Mouse (Mus musculus): ENCODE data around the gene Hat1. TPM values are rescaled to one million over a fixed set of nuclear protein-coding genes. Genes with fewer than 3 reads are reported as not detected.
A peak's percentile ranks its signal among the peaks of the same experiment; 100 is the strongest.

The Hat1 gene
- polyA plus RNA-seq, 1 experiment from 2014 or later: 149 TPM

- no peaks in the 10 kb centered on the region for H3K27me3 ChIP-seq (ENCODE audit: control insufficient read depth, insufficient read depth, low read length)
- no peak for ATAC-seq (ENCODE audit: low FRiP score, low TSS enrichment)
- no peaks in the 10 kb centered on the region for H3K9me3 ChIP-seq (ENCODE audit: control insufficient read depth, low read length)
- H3K36me3 ChIP-seq (ENCODE audit: control insufficient read depth, insufficient read depth, low read length): no peaks in the 10 kb centered on the region
- no peak overlapping the region for H3K27ac ChIP-seq (ENCODE audit: low read depth, low read length)
- no peak overlapping the region for H3K4me2 ChIP-seq (replicated peaks; ENCODE audit: low read depth, low read length)
- peaks cover 14% of the 10 kb centered on the region for H3K4me1 ChIP-seq (ENCODE audit: control insufficient read depth, insufficient read depth, low read length)
- no peak overlapping the region for H3K4me3 ChIP-seq (ENCODE audit: low read length)
- 72% methylated on average over 3 of the region's 3 CpGs for WGBS
- no peak overlapping the region for H3K9ac ChIP-seq (ENCODE audit: low read depth, low read length)
Measured at GRCm38 (mm10) chr2:71351727-71351987, 37.1 kb upstream of the Hat1 start.

- Histone ChIP-seq H3K4me1 (ENCODE audit: control insufficient read depth, insufficient read depth, low read length) (peaks cover 14% of the 10 kb centered on the region), H3K27ac (ENCODE audit: low read depth, low read length) (peak overlapping the region; percentile 85), H3K9ac (ENCODE audit: low read depth, low read length) (no peak overlapping the region), H3K9me3 (ENCODE audit: control insufficient read depth, low read length) (no peaks in the 10 kb centered on the region), H3K4me2 (replicated peaks; ENCODE audit: low read depth, low read length) (no peak overlapping the region), H3K36me3 (ENCODE audit: control insufficient read depth, insufficient read depth, low read length) (no peaks in the 10 kb centered on the region), H3K4me3 (ENCODE audit: low read length) (no peak overlapping the region), H3K27me3 (ENCODE audit: control insufficient read depth, insufficient read depth, low read length) (no peaks in the 10 kb centered on the region)
- peak; percentile 87 for ATAC-seq (ENCODE audit: low FRiP score, low TSS enrichment)
- 22% methylated on average over 10 of the region's 10 CpGs for WGBS
Measured at GRCm38 (mm10) chr2:71353306-71354054, 35.3 kb upstream of the Hat1 start.

GRCm38 (mm10) chr2:71354055-71354425 lies 34.7 kb upstream of the Hat1 start:
- WGBS: 21% methylated on average over 5 of the region's 5 CpGs
- Histone ChIP-seq H3K36me3 (ENCODE audit: control insufficient read depth, insufficient read depth, low read length) (no peaks in the 10 kb centered on the region), H3K4me1 (ENCODE audit: control insufficient read depth, insufficient read depth, low read length) (peaks cover 14% of the 10 kb centered on the region), H3K9me3 (ENCODE audit: control insufficient read depth, low read length) (no peaks in the 10 kb centered on the region), H3K9ac (ENCODE audit: low read depth, low read length) (no peak overlapping the region), H3K4me2 (replicated peaks; ENCODE audit: low read depth, low read length) (no peak overlapping the region), H3K4me3 (ENCODE audit: low read length) (no peak overlapping the region), H3K27me3 (ENCODE audit: control insufficient read depth, insufficient read depth, low read length) (no peaks in the 10 kb centered on the region), H3K27ac (ENCODE audit: low read depth, low read length) (peak overlapping the region; percentile 85)
- ATAC-seq (ENCODE audit: low FRiP score, low TSS enrichment): no peak

GRCm38 (mm10) chr2:71358347-71358746 lies 30.4 kb upstream of the Hat1 start:
- no peak overlapping the region for H3K9ac ChIP-seq (ENCODE audit: low read depth, low read length)
- H3K4me2 ChIP-seq (replicated peaks; ENCODE audit: low read depth, low read length): no peak overlapping the region
- no peak overlapping the region for H3K27ac ChIP-seq (ENCODE audit: low read depth, low read length)
- H3K9me3 ChIP-seq (ENCODE audit: control insufficient read depth, low read length): no peaks in the 10 kb centered on the region
- 88% methylated on average over 5 of the region's 5 CpGs for WGBS
- no peak for ATAC-seq (ENCODE audit: low FRiP score, low TSS enrichment)
- H3K4me1 ChIP-seq (ENCODE audit: control insufficient read depth, insufficient read depth, low read length): peaks cover 11% of the 10 kb centered on the region
- no peaks in the 10 kb centered on the region for H3K27me3 ChIP-seq (ENCODE audit: control insufficient read depth, insufficient read depth, low read length)
- no peak overlapping the region for H3K4me3 ChIP-seq (ENCODE audit: low read length)
- no peaks in the 10 kb centered on the region for H3K36me3 ChIP-seq (ENCODE audit: control insufficient read depth, insufficient read depth, low read length)

- no peaks in the 10 kb centered on the region for H3K27me3 ChIP-seq (ENCODE audit: control insufficient read depth, insufficient read depth, low read length)
- no peak overlapping the region for H3K27ac ChIP-seq (ENCODE audit: low read depth, low read length)
- H3K4me2 ChIP-seq (replicated peaks; ENCODE audit: low read depth, low read length): no peak overlapping the region
- H3K4me3 ChIP-seq (ENCODE audit: low read length): no peak overlapping the region
- WGBS: 77% methylated on average over 1 of the region's 1 CpGs
- H3K9me3 ChIP-seq (ENCODE audit: control insufficient read depth, low read length): no peaks in the 10 kb centered on the region
- no peaks in the 10 kb centered on the region for H3K36me3 ChIP-seq (ENCODE audit: control insufficient read depth, insufficient read depth, low read length)
- no peak for ATAC-seq (ENCODE audit: low FRiP score, low TSS enrichment)
- H3K4me1 ChIP-seq (ENCODE audit: control insufficient read depth, insufficient read depth, low read length): 0 out of 2 replicates have a peak, but pooled peaks cover 4% of the 10 kb centered on the region
- no peak overlapping the region for H3K9ac ChIP-seq (ENCODE audit: low read depth, low read length)
Measured at GRCm38 (mm10) chr2:71360192-71360591, 28.6 kb upstream of the Hat1 start.

GRCm38 (mm10) chr2:71366618-71367124 lies 22.1 kb upstream of the Hat1 start:
- no peaks in the 10 kb centered on the region for H3K36me3 ChIP-seq (ENCODE audit: control insufficient read depth, insufficient read depth, low read length)
- peak overlapping the region; percentile 86 for H3K4me3 ChIP-seq (ENCODE audit: low read length)
- peak overlapping the region; percentile 83 for H3K4me2 ChIP-seq (replicated peaks; ENCODE audit: low read depth, low read length)
- WGBS: 14% methylated on average over 9 of the region's 9 CpGs
- H3K4me1 ChIP-seq (ENCODE audit: control insufficient read depth, insufficient read depth, low read length): peaks cover 10% of the 10 kb centered on the region; the same call in 1 of the 2 replicates
- H3K9ac ChIP-seq (ENCODE audit: low read depth, low read length): peak overlapping the region; percentile 77
- ATAC-seq (ENCODE audit: low FRiP score, low TSS enrichment): no peak
- H3K27me3 ChIP-seq (ENCODE audit: control insufficient read depth, insufficient read depth, low read length): no peaks in the 10 kb centered on the region
- H3K27ac ChIP-seq (ENCODE audit: low read depth, low read length): peak overlapping the region; percentile 49; the same call in 1 of the 2 replicates
- no peaks in the 10 kb centered on the region for H3K9me3 ChIP-seq (ENCODE audit: control insufficient read depth, low read length)

GRCm38 (mm10) chr2:71367125-71367880 lies 21.5 kb upstream of the Hat1 start, which contains the start of gene Slc25a12:
TSS of gene Slc25a12 (minus strand) at chr2:71367749.
- H3K36me3 ChIP-seq (ENCODE audit: control insufficient read depth, insufficient read depth, low read length): no peaks in the 10 kb centered on the region
- no peaks in the 10 kb centered on the region for H3K27me3 ChIP-seq (ENCODE audit: control insufficient read depth, insufficient read depth, low read length)
- H3K4me1 ChIP-seq (ENCODE audit: control insufficient read depth, insufficient read depth, low read length): peaks cover 10% of the 10 kb centered on the region; the same call in 1 of the 2 replicates
- H3K9me3 ChIP-seq (ENCODE audit: control insufficient read depth, low read length): no peaks in the 10 kb centered on the region
- peak within 1 kb of the TSS; percentile 49; the same call in 1 of the 2 replicates for H3K27ac ChIP-seq (ENCODE audit: low read depth, low read length)
- peak within 1 kb of the TSS; percentile 77 for H3K9ac ChIP-seq (ENCODE audit: low read depth, low read length)
- peak within 1 kb of the TSS; percentile 83 for H3K4me2 ChIP-seq (replicated peaks; ENCODE audit: low read depth, low read length)
- H3K4me3 ChIP-seq (ENCODE audit: low read length): peak within 1 kb of the TSS; percentile 86
- WGBS: under 1% methylated on average over 57 of the region's 57 CpGs
- ATAC-seq (ENCODE audit: low FRiP score, low TSS enrichment): peak; percentile 94

GRCm38 (mm10) chr2:71368086-71368485 lies 20.7 kb upstream of the Hat1 start:
- Histone ChIP-seq H3K9me3 (ENCODE audit: control insufficient read depth, low read length) (no peaks in the 10 kb centered on the region), H3K9ac (ENCODE audit: low read depth, low read length) (no peak overlapping the region), H3K27me3 (ENCODE audit: control insufficient read depth, insufficient read depth, low read length) (no peaks in the 10 kb centered on the region), H3K27ac (ENCODE audit: low read depth, low read length) (no peak overlapping the region), H3K4me1 (ENCODE audit: control insufficient read depth, insufficient read depth, low read length) (peaks cover 10% of the 10 kb centered on the region; the same call in 1 of the 2 replicates), H3K4me3 (ENCODE audit: low read length) (peak overlapping the region; percentile 86; the same call in 1 of the 2 replicates), H3K36me3 (ENCODE audit: control insufficient read depth, insufficient read depth, low read length) (no peaks in the 10 kb centered on the region), H3K4me2 (replicated peaks; ENCODE audit: low read depth, low read length) (peak overlapping the region; percentile 83; the same call in 1 of the 2 replicates)
- 33% methylated on average over 8 of the region's 8 CpGs for WGBS
- no peak for ATAC-seq (ENCODE audit: low FRiP score, low TSS enrichment)

- no peak overlapping the region for H3K4me2 ChIP-seq (replicated peaks; ENCODE audit: low read depth, low read length)
- H3K9ac ChIP-seq (ENCODE audit: low read depth, low read length): no peak overlapping the region
- no peaks in the 10 kb centered on the region for H3K9me3 ChIP-seq (ENCODE audit: control insufficient read depth, low read length)
- no peaks in the 10 kb centered on the region for H3K27me3 ChIP-seq (ENCODE audit: control insufficient read depth, insufficient read depth, low read length)
- no peak overlapping the region for H3K4me3 ChIP-seq (ENCODE audit: low read length)
- 74% methylated on average over 5 of the region's 5 CpGs for WGBS
- ATAC-seq (ENCODE audit: low FRiP score, low TSS enrichment): no peak
- H3K27ac ChIP-seq (ENCODE audit: low read depth, low read length): no peak overlapping the region
- H3K36me3 ChIP-seq (ENCODE audit: control insufficient read depth, insufficient read depth, low read length): no peaks in the 10 kb centered on the region
- H3K4me1 ChIP-seq (ENCODE audit: control insufficient read depth, insufficient read depth, low read length): peaks cover 2% of the 10 kb centered on the region; the same call in 1 of the 2 replicates
Measured at GRCm38 (mm10) chr2:71371790-71372189, 17.0 kb upstream of the Hat1 start.

All from kidney, embryonic 14.5 days (tissue).